Mouse (Mus musculus) cerebellum, adult 2 months (tissue): ENCODE measurements around the gene Ino80b.
A peak's percentile ranks its signal among the peaks of the same experiment; 100 is the strongest.

Source experiments
- CTCF ChIP-seq: fragments of 200-500 bp; IDR thresholded peaks from 2 replicates; pipeline ENCODE4 v1.5.1; 2011; ENCODE audit warnings: low read depth, mild to moderate bottlenecking, control low read depth, low read length, moderate library complexity, borderline replicate concordance; ENCODE audit not compliant: insufficient read depth
- POLR2A ChIP-seq: fragments of 200-500 bp; IDR thresholded peaks from 2 replicates; pipeline ENCODE4 v1.6.1; 2011; ENCODE audit warnings: low read length, control low read depth, borderline replicate concordance; ENCODE audit not compliant: insufficient read depth

GRCm38 (mm10) chr6:83115011-83115671 is 10.1 kb downstream of the Ino80b start, which contains the start of gene Mogs:
- TF ChIP-seq CTCF (peak; percentile 27; the same call in 1 of the 2 replicates), POLR2A (peak; percentile 94)
